Mouse (Mus musculus) forebrain, embryonic 10.5 days (tissue): ENCODE data around the gene Olfr1099. TPM values are rescaled to one million over a fixed set of nuclear protein-coding genes. Genes with fewer than 3 reads are reported as not detected.

Experiments
- DNase-seq: peaks from one replicate; pipeline ENCODE4 v3.0.0-alpha.2; 2017; ENCODE audit warnings: low spot score; ENCODE audit errors: extremely low spot score
- H3K27ac ChIP-seq: fragments of 300-500 bp; sonication (generic); 2 replicates; pipeline ENCODE4 v1.5.1; 2016; ENCODE audit warnings: mild to moderate bottlenecking
- H3K27me3 ChIP-seq: fragments of 300-500 bp; sonication (generic); 2 replicates; pipeline ENCODE4 v1.6.1; 2016; ENCODE audit warnings: mild to moderate bottlenecking; ENCODE audit not compliant: poor library complexity, severe bottlenecking
- H3K36me3 ChIP-seq: fragments of 300-500 bp; sonication (generic); replicated peaks from 2 replicates; pipeline ENCODE4 v1.6.1; 2016; ENCODE audit warnings: mild to moderate bottlenecking, moderate library complexity
- H3K4me1 ChIP-seq: fragments of 300-500 bp; sonication (generic); 2 replicates; pipeline ENCODE4 v1.6.1; 2016
- H3K4me3 ChIP-seq: fragments of 300-500 bp; sonication (generic); 2 replicates; pipeline ENCODE4 v1.5.1; 2016; ENCODE audit warnings: mild to moderate bottlenecking, moderate library complexity
- H3K9me3 ChIP-seq: fragments of 300-500 bp; sonication (generic); 2 replicates; pipeline ENCODE4 v1.6.1; 2016; ENCODE audit warnings: mild to moderate bottlenecking, moderate library complexity
- WGBS: fragments of 180-500 bp; shearing (Covaris S2); methylation state at CpG from one replicate; pipeline ENCODE4 v1.1.7; 2016; 5-methylcytosine and 5-hydroxymethylcytosine counted together
- polyA plus RNA-seq: library from polyadenylated mRNA; unstranded; fragments of >200 nt; fragmentation: Nextera tagmentation; extraction: Ambion mirVana; gene quantifications from 2 replicates; pipeline ENCODE4 v1.2.1, GENCODE M21; 2016

Olfr1099 gene
- not detected in 2 replicates for polyA plus RNA-seq

DNA sequence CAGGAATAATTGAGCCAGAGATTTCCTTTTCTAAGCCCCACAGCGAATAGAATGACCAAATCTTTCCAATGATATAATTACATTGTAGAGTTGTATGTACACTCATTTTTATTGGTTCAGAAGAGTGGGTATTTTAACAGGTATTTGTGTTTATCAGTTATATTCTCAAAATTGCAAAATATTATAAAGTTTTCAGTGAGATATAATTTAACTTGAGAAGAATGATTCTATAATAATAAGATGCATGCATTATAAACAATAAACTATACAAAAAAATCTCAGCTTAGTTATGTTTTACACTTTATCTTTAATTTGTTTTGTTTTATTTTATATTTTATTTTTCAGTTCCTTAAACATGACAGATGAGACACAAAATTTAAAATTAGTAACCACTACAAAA lies at the start of gene Olfr1099:
TSS of gene Olfr1099 (minus strand) at position 101 of the 400 bp plus-strand sequence.
- no peak for DNase-seq
- H3K4me3 ChIP-seq: no peak within 1 kb of the TSS
- no peaks in the 10 kb centered on the region for H3K4me1 ChIP-seq
- no peaks in the 10 kb centered on the region for H3K9me3 ChIP-seq
- 91% methylated on average over 1 of the region's 1 CpGs for WGBS
- H3K36me3 ChIP-seq: no peaks in the 10 kb centered on the region
- no peak within 1 kb of the TSS for H3K27ac ChIP-seq
- no peaks in the 10 kb centered on the region for H3K27me3 ChIP-seq

DNA sequence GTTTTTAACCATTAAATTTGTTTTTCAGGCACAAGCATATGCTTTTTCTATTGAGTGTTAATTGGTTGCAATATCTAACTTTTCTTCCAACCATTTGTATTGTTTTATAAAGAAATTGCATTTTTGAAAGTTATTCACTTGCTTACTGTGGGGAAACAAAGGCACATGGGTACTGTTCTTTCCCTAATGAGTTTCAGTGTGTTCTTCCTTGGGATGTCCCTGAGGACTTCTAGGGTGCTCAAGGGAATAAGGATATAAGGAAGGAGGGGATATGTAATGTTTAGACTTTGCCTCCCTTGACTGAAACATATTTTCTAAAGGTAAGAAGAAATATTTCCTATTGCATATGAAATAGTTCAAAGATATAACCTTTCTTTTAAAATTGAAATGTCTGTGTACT lies 37.6 kb upstream of the Olfr1099 start, which contains the start of gene Olfr1102:
TSS of gene Olfr1102 (plus strand) at position 301 of the 400 bp plus-strand sequence.
- H3K9me3 ChIP-seq: no peaks in the 10 kb centered on the region
- H3K4me1 ChIP-seq: no peaks in the 10 kb centered on the region
- H3K36me3 ChIP-seq: no peaks in the 10 kb centered on the region
- H3K4me3 ChIP-seq: no peak within 1 kb of the TSS
- H3K27me3 ChIP-seq: no peaks in the 10 kb centered on the region
- no peak within 1 kb of the TSS for H3K27ac ChIP-seq
- DNase-seq: no peak

DNA sequence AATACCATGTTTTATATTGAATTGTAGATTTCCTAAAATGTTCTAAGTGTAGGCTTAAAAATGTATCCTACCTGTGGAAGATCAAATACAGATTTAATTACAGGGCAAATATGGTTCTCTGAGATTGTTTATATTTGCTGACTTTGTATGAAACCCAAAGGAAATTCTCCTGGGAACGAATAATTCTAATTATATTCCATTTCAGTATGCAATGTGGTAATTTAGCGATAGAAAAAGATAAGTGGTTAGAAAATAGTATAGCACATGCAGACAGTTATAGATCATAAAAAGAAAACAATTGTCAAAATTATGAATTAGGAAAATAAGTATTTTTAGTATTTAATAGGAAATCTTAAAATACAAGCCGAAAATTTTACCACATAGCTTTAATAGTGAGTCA lies 30.6 kb upstream of the Olfr1099 start, which contains the start of gene Olfr1101:
TSS of gene Olfr1101 (minus strand) at position 101 of the 400 bp plus-strand sequence.
- H3K4me1 ChIP-seq: no peaks in the 10 kb centered on the region
- no peak within 1 kb of the TSS for H3K4me3 ChIP-seq
- 82% methylated on average over 3 of the region's 3 CpGs for WGBS
- no peak within 1 kb of the TSS for H3K27ac ChIP-seq
- no peak for DNase-seq
- no peaks in the 10 kb centered on the region for H3K9me3 ChIP-seq
- no peaks in the 10 kb centered on the region for H3K27me3 ChIP-seq
- H3K36me3 ChIP-seq: no peaks in the 10 kb centered on the region

DNA sequence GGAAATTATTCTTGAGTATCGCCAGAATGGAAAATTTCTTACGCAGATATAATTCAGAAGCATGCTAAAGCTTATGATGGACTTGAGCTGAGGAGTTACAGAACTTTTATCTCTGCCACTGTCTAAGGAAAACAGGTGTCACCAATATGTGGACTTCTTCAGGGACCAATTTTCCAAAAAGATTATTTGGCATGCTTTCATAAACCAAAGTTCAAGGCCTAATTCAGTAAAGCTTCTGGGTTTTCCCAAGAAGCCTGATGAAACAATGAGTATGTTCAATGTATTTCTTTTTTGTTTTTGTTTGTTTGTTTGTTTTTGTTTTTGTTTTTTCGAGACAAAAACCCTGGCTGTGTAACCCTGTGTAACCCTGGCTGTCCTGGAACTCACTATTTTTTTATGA lies 19.4 kb upstream of the Olfr1099 start, which contains the start of gene Olfr1100:
TSS of gene Olfr1100 (minus strand) at position 101 of the 400 bp plus-strand sequence.
- Histone ChIP-seq H3K9me3 (no peaks in the 10 kb centered on the region), H3K4me1 (no peaks in the 10 kb centered on the region), H3K4me3 (no peak within 1 kb of the TSS), H3K36me3 (no peaks in the 10 kb centered on the region), H3K27ac (no peak within 1 kb of the TSS), H3K27me3 (no peaks in the 10 kb centered on the region)
- DNase-seq: no peak
- WGBS: 83% methylated on average over 3 of the region's 3 CpGs

DNA sequence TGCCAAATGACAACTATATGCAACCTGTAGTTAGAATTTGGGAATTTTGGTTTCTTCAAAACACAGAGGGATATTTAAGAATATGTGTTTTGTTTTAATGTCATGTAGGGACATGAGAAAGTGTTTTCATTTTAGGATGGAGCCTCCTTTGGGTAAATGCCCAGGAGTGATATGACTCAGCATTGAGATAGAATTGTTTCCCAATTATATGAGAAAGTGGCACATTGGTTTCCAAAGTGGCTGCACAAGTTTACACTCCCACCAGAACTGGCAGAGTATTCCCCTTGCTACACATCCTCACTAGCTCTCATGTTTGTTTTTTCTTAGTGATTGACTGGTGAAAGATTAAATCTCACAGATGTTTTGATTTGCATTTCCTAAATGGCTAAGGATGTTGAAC lies 33.9 kb downstream of the Olfr1099 start:
- Histone ChIP-seq H3K4me3 (no peak overlapping the region), H3K9me3 (no peaks in the 10 kb centered on the region), H3K4me1 (no peaks in the 10 kb centered on the region), H3K27me3 (no peaks in the 10 kb centered on the region), H3K27ac (no peak overlapping the region), H3K36me3 (no peaks in the 10 kb centered on the region)
- no peak for DNase-seq

DNA sequence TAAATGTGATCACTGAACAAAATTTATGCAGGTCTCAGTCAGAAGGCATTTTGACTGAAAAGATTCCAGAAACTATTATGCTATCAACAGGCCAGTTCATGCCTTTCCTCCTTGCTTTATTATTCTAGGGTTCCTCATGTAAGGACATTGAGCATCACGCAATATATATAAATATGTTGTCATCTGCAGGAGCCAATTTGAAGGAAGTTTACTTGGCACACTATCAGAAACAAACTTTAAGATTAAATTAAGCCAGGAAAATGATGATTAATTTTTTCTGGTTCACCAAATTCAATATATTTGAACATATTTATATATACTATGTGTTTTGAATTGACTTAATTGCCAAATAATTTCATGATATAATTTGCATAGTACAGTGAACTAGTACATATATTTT lies 36.0 kb downstream of the Olfr1099 start, which contains the start of gene Olfr1098:
TSS of gene Olfr1098 (minus strand) at position 101 of the 400 bp plus-strand sequence.
- H3K4me1 ChIP-seq: no peaks in the 10 kb centered on the region
- no peaks in the 10 kb centered on the region for H3K27me3 ChIP-seq
- H3K9me3 ChIP-seq: no peaks in the 10 kb centered on the region
- DNase-seq: no peak
- H3K27ac ChIP-seq: no peak within 1 kb of the TSS
- no peaks in the 10 kb centered on the region for H3K36me3 ChIP-seq
- WGBS: 100% methylated on average over 1 of the region's 1 CpGs
- no peak within 1 kb of the TSS for H3K4me3 ChIP-seq

DNA sequence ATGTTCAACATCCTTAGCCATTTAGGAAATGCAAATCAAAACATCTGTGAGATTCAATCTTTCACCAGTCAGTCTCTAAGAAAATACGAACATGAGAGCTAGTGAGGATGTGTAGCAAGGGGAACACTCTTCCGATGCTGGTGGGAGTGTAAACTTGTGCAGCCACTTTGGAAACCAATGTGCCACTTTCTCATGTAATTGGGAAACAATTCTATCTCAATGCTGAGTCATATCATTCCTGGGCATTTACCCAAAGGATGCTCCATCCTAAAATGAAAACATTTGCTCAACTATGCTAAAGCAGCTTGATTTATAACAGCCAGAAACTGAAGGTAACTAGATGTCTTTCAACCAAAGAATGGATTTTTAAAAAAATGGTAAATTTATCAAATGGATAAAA lies 54.8 kb downstream of the Olfr1099 start:
- H3K27ac ChIP-seq: no peak overlapping the region
- DNase-seq: no peak
- 90% methylated on average over 2 of the region's 2 CpGs for WGBS
- no peaks in the 10 kb centered on the region for H3K27me3 ChIP-seq
- H3K4me3 ChIP-seq: no peak overlapping the region
- no peaks in the 10 kb centered on the region for H3K36me3 ChIP-seq
- H3K9me3 ChIP-seq: no peaks in the 10 kb centered on the region
- no peaks in the 10 kb centered on the region for H3K4me1 ChIP-seq

Other genes starting within 250 kb of the Olfr1099 start
- not detected in 2 replicates for gene Olfr1089, start 227.0 kb downstream of the Olfr1099 start, polyA plus RNA-seq
- not detected in 2 replicates for gene Olfr1090, start 201.7 kb downstream of the Olfr1099 start, polyA plus RNA-seq
- not detected in 2 replicates for gene Olfr1093, start 178.2 kb downstream of the Olfr1099 start, polyA plus RNA-seq
- gene Olfr141, start 150.7 kb downstream of the Olfr1099 start, polyA plus RNA-seq: not detected in 2 replicates
- gene Olfr1094, start 136.0 kb downstream of the Olfr1099 start, polyA plus RNA-seq: not detected in 2 replicates
- gene Olfr1095, start 109.0 kb downstream of the Olfr1099 start, polyA plus RNA-seq: not detected in 2 replicates
- gene Gm13723, start 85.9 kb downstream of the Olfr1099 start, polyA plus RNA-seq: not detected in 2 replicates
- not detected in 2 replicates for gene Olfr1097, start 68.5 kb downstream of the Olfr1099 start, polyA plus RNA-seq
- gene Olfr1098, start 36.1 kb downstream of the Olfr1099 start, polyA plus RNA-seq: not detected in 2 replicates
- gene Olfr1100, start 19.3 kb upstream of the Olfr1099 start, polyA plus RNA-seq: not detected in 2 replicates
- gene Olfr1101, start 30.5 kb upstream of the Olfr1099 start, polyA plus RNA-seq: not detected in 2 replicates
- not detected in 2 replicates for gene Olfr1102, start 37.7 kb upstream of the Olfr1099 start, polyA plus RNA-seq
- not detected in 2 replicates for gene Olfr1104, start 66.4 kb upstream of the Olfr1099 start, polyA plus RNA-seq
- gene Olfr1105, start 75.8 kb upstream of the Olfr1099 start, polyA plus RNA-seq: not detected in 2 replicates
- not detected in 2 replicates for gene Olfr1106, start 91.6 kb upstream of the Olfr1099 start, polyA plus RNA-seq
- not detected in 2 replicates for gene Olfr1107, start 115.1 kb upstream of the Olfr1099 start, polyA plus RNA-seq
- not detected in 2 replicates for gene Olfr1109, start 135.3 kb upstream of the Olfr1099 start, polyA plus RNA-seq
- gene Olfr259, start 153.9 kb upstream of the Olfr1099 start, polyA plus RNA-seq: not detected in 2 replicates
- not detected in 2 replicates for gene Olfr1110, start 179.6 kb upstream of the Olfr1099 start, polyA plus RNA-seq
- not detected in 2 replicates for gene Olfr1111, start 191.9 kb upstream of the Olfr1099 start, polyA plus RNA-seq
- gene Olfr1112, start 227.1 kb upstream of the Olfr1099 start, polyA plus RNA-seq: not detected in 2 replicates
- not detected in 2 replicates for gene Olfr1113, start 248.3 kb upstream of the Olfr1099 start, polyA plus RNA-seq